Mouse (Mus musculus): ENCODE results near the gene Chuk.
A peak's percentile ranks its signal among the peaks of the same experiment; 100 is the strongest.

DNA sequence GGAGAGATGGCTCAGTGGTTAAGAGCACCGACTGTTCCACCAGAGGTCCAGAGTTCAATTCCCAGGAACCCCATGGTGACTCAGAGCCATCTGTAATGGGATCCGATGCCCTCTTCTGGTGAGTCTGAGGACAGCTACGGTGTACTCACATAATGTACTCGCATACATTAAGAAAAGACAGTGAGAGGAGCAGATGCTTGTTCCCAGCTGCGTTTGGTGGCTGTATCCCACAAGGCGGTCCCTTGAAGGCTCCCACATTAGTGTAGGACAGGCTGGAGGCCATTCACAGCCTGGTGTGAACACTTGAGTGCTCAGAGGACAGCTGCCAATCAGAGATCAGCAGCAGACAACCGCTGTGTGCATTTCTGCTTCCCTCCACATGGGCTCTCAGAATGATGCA, 4.4 kb upstream of the Chuk start:
- TF ChIP-seq CTCF (IDR thresholded peaks at IDR 0.05; ENCODE audit: low read depth, low read length) = 0 out of 2 replicates have a peak, but pooled peaks have one; percentile 18
- no peak for TF ChIP-seq POLR2AphosphoS5 (IDR thresholded peaks at IDR 0.05; ENCODE audit: insufficient replicate concordance, low read depth, low read length)
